Mouse (Mus musculus): Measurements from ENCODE around the gene Slc12a8. TPM values are rescaled to one million over a fixed set of nuclear protein-coding genes. Genes with fewer than 3 reads are reported as not detected.
A peak's percentile ranks its signal among the peaks of the same experiment; 100 is the strongest.
"Not testable (repeated sequence)": the region's sequence is repeated elsewhere in the genome, so short reads cannot be mapped to it uniquely, and the experiment has no call there.

The Slc12a8 gene
- total RNA-seq (2021), result under 1 TPM; 0.76 to 0.93 TPM
- long read RNA-seq, experiment 1, partial matches to known transcripts, result 1 of 2 reads
- long read RNA-seq, experiment 1, other reads (novel, unspliced or antisense), result 1 of 2 reads
- long read RNA-seq, experiment 2, result 0 reads

GRCm38 (mm10) chr16:33516807-33517565, at the start of gene Slc12a8:
TSS of gene Slc12a8 (plus strand) at chr16:33517328.
- DNase-seq, result peak; percentile 6 to 20

GRCm38 (mm10) chr16:33467451-33467850, 49.7 kb upstream of the Slc12a8 start:
- peak in 1 of 2 experiments; percentile 55 for DNase-seq

GRCm38 (mm10) chr16:33469973-33470372, 47.2 kb upstream of the Slc12a8 start:
- no peak for DNase-seq

- no peak for DNase-seq
These were observed 42.7 kb upstream of the Slc12a8 start for GRCm38 (mm10) chr16:33474381-33474780.

- DNase-seq, result no peak
These were observed 37.2 kb upstream of the Slc12a8 start for GRCm38 (mm10) chr16:33479926-33480325.

DNA sequence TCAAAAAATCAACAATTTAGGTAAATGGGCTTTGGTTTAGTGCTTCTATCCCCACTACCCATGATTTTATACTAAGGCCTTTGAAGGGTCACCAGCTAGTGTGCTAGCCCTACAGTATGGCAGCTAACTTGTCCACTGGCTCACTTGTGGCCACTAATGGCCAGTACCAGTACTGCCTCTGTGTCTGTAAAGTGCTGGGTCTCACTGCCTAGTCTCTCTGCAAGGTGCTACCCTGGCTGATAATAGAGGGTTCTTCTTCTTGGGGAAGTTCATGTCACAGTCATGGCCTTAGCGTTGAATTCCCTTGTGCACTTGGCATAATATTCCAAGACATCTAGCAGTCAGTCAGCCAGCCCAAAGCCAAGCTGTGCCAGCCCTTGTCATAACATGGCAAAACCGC, 36.0 kb upstream of the Slc12a8 start:
- peak; percentile 42 to 49 for DNase-seq

GRCm38 (mm10) chr16:33482309-33482708, 34.8 kb upstream of the Slc12a8 start:
- DNase-seq, result no peak

DNA sequence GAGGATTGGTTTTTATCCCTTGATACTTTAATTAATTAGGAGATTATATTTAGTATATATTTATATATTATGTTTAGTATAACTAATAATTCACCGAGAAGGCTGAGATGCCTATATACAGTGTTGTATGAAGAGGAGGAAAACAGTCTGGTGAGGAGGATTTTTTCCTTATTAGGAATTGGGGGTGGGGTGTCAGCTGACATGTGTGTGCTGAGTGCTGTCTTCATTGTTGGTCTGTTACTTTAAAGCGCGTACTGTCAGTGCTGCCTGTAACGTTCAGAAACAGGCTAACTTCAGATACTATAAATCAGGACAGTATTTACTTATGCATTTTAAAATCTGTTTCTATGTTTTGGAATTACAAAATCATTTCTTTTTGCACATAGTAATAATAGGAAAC, 29.4 kb upstream of the Slc12a8 start:
- DNase-seq, result no peak

DNA sequence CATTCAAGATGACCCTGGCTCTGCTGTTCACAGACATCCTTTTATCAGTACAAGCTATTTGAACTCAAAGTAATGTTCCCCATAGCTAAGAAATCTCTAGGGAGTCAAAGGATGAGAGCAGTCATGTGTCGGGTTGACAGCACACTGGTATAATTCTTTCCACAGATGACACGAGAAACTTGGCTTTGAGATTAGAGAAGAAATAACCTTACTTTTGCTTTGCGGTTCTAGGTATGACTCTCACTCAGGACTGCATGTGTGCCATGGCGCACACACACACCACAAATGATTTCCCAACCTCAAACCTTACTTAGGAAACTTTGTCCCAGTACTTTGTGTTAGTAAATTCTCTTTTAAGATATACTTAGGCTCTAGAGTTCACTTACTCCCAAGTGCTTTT, 22.8 kb upstream of the Slc12a8 start:
- DNase-seq, result no peak

DNA sequence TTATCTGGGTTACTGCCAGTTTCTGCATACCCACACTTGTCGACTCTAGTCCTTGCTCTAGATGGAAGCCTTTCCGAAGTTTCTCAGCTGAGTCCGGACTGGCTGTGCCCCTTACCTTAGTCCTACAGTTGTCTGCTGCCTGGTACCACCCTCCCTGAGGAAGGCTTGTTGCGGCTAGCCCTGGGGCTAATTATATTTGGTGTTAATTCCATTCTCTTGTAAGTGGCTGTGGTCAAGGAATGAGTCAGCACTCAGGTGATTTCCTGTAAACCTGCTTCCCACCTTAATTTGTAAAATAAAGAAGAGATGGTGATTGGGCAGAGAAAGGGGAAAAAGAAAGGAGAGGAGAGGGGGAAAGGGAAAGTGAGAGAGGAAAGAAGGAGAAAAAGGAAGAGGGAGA, 9.0 kb upstream of the Slc12a8 start:
- DNase-seq, result no peak

DNA sequence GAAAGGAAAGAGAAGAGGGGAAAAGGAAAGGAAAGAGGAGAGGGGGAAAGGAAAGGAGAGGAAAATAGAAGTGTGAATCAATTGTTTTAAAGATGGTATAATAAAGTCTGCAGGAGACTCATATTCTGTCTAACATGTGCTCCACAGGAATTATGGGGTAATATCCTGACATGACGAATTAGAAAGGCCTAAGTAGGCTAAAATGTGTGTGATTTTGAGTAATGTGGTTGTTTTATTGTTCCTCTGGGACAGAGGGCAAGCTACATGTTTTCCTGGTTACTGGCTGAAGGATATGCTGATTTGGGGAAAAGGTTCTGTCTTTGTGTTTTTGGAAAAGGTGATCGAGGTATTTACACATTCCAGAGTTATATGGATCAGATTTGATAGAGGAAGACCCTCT, 7.9 kb upstream of the Slc12a8 start:
- DNase-seq, result not testable (repeated sequence)

- DNase-seq, result not testable (repeated sequence)
These were observed 6.3 kb upstream of the Slc12a8 start for GRCm38 (mm10) chr16:33510856-33511255.

GRCm38 (mm10) chr16:33512555-33512954, 4.6 kb upstream of the Slc12a8 start:
- DNase-seq, result no peak

GRCm38 (mm10) chr16:33517627-33518026, 499 bp downstream of the Slc12a8 start:
- peak in 1 of 2 experiments; percentile 11 for DNase-seq

- DNase-seq, result no peak
These were observed 1.1 kb downstream of the Slc12a8 start for GRCm38 (mm10) chr16:33518236-33518635.

DNA sequence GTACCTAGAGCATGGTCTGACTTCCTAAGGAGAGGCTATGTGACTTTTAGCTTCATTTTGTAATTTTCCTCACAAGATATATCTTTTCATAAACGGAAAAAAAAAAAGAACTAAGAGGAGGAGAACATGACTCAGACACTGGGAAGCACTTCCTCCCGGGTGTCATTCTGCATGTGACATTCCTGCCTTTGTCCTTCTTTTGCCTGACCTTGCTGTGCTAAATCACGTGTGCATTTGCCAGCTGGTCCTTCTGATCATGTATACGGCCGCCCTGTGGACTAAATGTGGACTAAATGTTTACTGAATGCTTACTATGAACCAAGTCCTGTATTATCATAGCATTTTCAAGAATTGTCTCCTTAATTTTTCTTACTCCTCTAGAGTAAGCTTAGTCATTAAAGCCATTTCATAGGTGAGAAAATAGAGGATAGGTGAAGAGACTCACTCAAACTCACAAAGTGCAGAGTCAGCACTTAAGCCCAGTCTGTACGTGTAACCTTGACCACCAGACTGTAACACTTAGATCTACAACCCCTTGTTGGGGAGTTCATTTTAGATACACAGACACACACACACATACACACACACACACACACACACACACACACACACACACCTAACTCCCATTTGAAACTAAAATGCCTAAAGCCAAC, 2.9 kb downstream of the Slc12a8 start:
- DNase-seq, result peak; percentile 41 to 51

- no peak for DNase-seq
These were observed 5.4 kb downstream of the Slc12a8 start for GRCm38 (mm10) chr16:33522516-33522915.

DNA sequence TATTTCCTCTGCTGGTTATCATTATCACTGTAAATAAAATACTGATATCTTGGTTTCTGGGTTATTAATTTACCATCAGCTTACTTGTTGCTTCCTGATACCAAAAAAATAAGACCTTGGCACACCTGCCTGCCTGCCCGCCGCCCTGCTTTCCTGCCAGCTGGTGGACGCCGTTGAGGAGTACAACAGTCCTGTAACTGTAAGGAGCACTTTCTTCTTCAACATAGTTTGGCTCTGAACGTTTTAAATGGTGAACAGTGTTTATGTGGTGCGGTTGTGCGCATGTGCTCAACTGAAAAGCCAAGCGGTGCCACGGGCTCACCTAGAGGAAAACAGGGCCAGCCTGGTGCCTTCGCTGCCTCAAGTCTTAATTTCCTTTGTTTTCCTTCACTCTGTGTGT, 6.4 kb downstream of the Slc12a8 start:
- no peak for DNase-seq

DNA sequence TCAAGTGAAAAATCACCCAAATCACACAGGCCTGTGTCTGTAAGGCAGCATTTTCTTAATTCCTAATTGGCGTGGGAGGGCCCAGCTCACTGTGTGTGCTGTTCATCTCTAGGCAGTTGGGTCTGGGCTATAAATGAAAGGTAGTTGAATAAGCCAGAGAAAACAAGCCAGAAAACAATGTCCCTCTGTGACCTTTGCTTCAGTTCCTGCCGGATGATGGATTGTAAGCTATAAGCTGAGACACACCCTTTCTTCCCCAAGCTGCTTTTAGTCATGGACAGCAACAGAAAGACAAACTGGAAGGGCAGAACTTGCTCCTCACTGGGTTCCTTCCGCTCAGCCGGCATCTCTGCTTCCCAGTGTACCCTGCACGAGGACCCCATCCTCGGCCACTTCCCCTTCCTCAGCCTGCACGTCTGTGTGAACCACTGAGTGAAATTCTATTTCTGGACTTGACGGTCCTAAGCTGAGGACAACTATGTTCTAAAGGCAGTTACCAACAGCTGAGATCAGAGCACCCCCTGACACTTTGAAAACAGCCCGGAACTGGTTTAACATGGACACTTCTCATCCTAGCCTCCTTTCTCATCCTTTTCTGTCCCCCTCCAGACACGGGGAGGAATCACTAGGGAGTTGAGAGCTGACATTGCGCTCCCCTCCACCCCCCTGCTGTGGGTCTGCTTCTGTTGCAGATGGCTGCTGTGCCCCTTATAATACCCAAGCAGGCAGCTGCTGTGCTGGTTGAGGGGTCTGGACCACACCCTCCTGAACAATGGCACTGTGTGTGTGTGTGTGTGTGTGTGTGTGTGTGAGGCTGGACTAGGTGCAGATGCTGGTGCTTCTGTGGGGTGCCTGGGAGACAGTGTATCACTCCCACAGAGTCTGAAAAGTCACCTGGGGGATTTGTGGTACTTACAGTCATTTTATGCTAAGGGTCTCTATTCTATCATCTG, 12.7 kb downstream of the Slc12a8 start:
- peak in 1 of 2 experiments; percentile 7 for DNase-seq

- DNase-seq, result peak; percentile 27 to 55
These were observed 14.1 kb downstream of the Slc12a8 start for GRCm38 (mm10) chr16:33531184-33531583.

GRCm38 (mm10) chr16:33536456-33536855, 19.3 kb downstream of the Slc12a8 start:
- peak; percentile 14 to 31 for DNase-seq

All from adrenal gland, postnatal 36 days (tissue).